Mouse (Mus musculus) megakaryocyte, embryonic 14.5 days (primary cell): Measurements from ENCODE around the gene Dkkl1.

ENCODE experiments used
- FLI1 ChIP-seq: IDR thresholded peaks from 2 replicates; pipeline ENCODE4 v1.6.1; 2012; ENCODE audit warnings: low read length, inconsistent platforms, mixed read lengths
- GATA1 ChIP-seq: IDR thresholded peaks from 3 replicates; pipeline ENCODE4 v1.6.1; 2012; ENCODE audit warnings: mixed read lengths, low read length, inconsistent platforms, borderline replicate concordance

- no peak for TF ChIP-seq GATA1
- no peak for TF ChIP-seq FLI1
Observed at GRCm38 (mm10) chr7:45182199-45182601, 29.7 kb downstream of the Dkkl1 start.
